Mouse (Mus musculus) left cerebral cortex, adult 11 months (tissue): ENCODE results near the gene Msh5.

Experiments used
- DNase-seq: peaks from one replicate; pipeline ENCODE4 v3.0.0; 2022; ENCODE audit warnings: low spot score

Msh5 gene

GRCm38 (mm10) chr17:35046681-35047455 is at the start of gene Msh5:
TSS of gene Msh5 (minus strand) at chr17:35046745.
- DNase-seq = peak; percentile 92

- DNase-seq = no peak
Measured at GRCm38 (mm10) chr17:35094475-35095365, 48.2 kb upstream of the Msh5 start.

- DNase-seq = no peak
Measured at GRCm38 (mm10) chr17:35092403-35093198, 46.1 kb upstream of the Msh5 start.

GRCm38 (mm10) chr17:35090166-35090932 is 43.8 kb upstream of the Msh5 start:
- no peak for DNase-seq

- peak; percentile 89 for DNase-seq
Measured at GRCm38 (mm10) chr17:35088825-35089644, 42.5 kb upstream of the Msh5 start, which contains the start of gene Abhd16a. TSS of gene Abhd16a (plus strand) at chr17:35089263.

- no peak for DNase-seq
Measured at GRCm38 (mm10) chr17:35088151-35088550, 41.6 kb upstream of the Msh5 start.

GRCm38 (mm10) chr17:35085208-35085865 is 38.8 kb upstream of the Msh5 start, which contains the start of gene Ly6g6f:
TSS of gene Ly6g6f (minus strand) at chr17:35085610.
- DNase-seq = no peak

- no peak for DNase-seq
Measured at GRCm38 (mm10) chr17:35083929-35084497, 37.5 kb upstream of the Msh5 start.

GRCm38 (mm10) chr17:35082841-35083576 is 36.5 kb upstream of the Msh5 start:
- DNase-seq = no peak

- DNase-seq = no peak
Measured at GRCm38 (mm10) chr17:35080710-35081109, 34.2 kb upstream of the Msh5 start.

GRCm38 (mm10) chr17:35080248-35080647 is 33.7 kb upstream of the Msh5 start:
- DNase-seq = no peak

GRCm38 (mm10) chr17:35079778-35080177 is 33.2 kb upstream of the Msh5 start:
- no peak for DNase-seq

GRCm38 (mm10) chr17:35077786-35078233 is 31.3 kb upstream of the Msh5 start, which contains the start of gene Ly6g6d:
TSS of gene Ly6g6d (minus strand) at chr17:35078065.
- DNase-seq = no peak

- DNase-seq = no peak
Measured at GRCm38 (mm10) chr17:35077285-35077684, 30.7 kb upstream of the Msh5 start.

- DNase-seq = no peak
Measured at GRCm38 (mm10) chr17:35076507-35077176, 30.1 kb upstream of the Msh5 start, which contains the start of gene Ly6g6e. TSS of gene Ly6g6e (plus strand) at chr17:35076902.

- DNase-seq = no peak
Measured at GRCm38 (mm10) chr17:35074097-35074496, 27.6 kb upstream of the Msh5 start.

- DNase-seq = no peak
Measured at GRCm38 (mm10) chr17:35071454-35071853, 24.9 kb upstream of the Msh5 start.
